Mouse (Mus musculus): Measurements from ENCODE around the gene Tha1.
A peak's percentile ranks its signal among the peaks of the same experiment; 100 is the strongest.

- TF ChIP-seq CTCF (conservative IDR thresholded peaks at IDR 0.05; ENCODE audit: low read length) (peak; percentile 23), NANOG (IDR thresholded peaks at IDR 0.05; ENCODE audit: borderline replicate concordance, low read length) (no peak)
Measured at GRCm38 (mm10) chr11:117894676-117895075, 21.4 kb upstream of the Tha1 start.

Measured in E14TG2a.4 (cell line).